Mouse (Mus musculus): ENCODE results near the gene Snca. TPM values are rescaled to one million over a fixed set of nuclear protein-coding genes. Genes with fewer than 3 reads are reported as not detected.

Snca gene
- total and polyA plus RNA-seq, 2 experiments from 2014 or later, result 2.4 to 15.7 TPM

DNA sequence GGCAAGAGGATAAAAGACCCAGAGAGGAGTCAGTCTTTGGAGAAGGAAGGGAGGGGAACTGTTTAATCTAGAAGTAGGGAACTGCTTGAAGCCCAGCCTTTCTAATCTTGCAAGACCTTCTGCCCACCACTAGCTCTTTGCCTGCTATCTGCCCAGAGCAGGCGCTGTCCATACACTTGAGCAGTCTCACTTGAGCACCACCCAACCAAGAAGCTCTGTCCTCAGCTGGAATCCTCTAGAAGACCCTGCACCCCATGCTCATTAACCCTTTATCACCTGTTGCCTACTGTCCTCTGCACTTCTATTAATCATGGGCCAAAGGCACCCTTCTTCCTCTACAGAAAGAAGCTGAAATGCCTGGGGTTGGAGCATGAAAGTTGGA is 1.6 kb downstream of the Snca start:
- no peak for ATAC-seq (ENCODE audit: insufficient read depth, low read depth)
- no peak for TF ChIP-seq EP300 (IDR thresholded peaks at IDR 0.05; ENCODE audit: low read depth)
- no peak for TF ChIP-seq CTCF (IDR thresholded peaks at IDR 0.05; ENCODE audit: low read depth)
- H3K9ac ChIP-seq (replicated peaks; ENCODE audit: low read depth, low read length), result no peak overlapping the region
- no peaks in the 10 kb centered on the region for H3K9me3 ChIP-seq (replicated peaks; ENCODE audit: control insufficient read depth, low read length)
- peak overlapping the region; percentile 85 for H3K4me2 ChIP-seq (ENCODE audit: low read depth, low read length)
- no peaks in the 10 kb centered on the region for H3K27me3 ChIP-seq (ENCODE audit: control insufficient read depth, insufficient read depth, low read length)
- peak overlapping the region; percentile 44; the same call in 1 of the 2 replicates for H3K4me3 ChIP-seq (ENCODE audit: low read depth, low read length)
- no peak for DNase-seq (ENCODE audit: low spot score)
- 29% methylated on average over 1 of the region's 1 CpGs for WGBS
- H3K4me1 ChIP-seq (ENCODE audit: control insufficient read depth, insufficient read depth), result peaks cover 5% of the 10 kb centered on the region; the same call in 1 of the 2 replicates
- H3K36me3 ChIP-seq (replicated peaks; ENCODE audit: control insufficient read depth, insufficient read depth, low read length), result no peaks in the 10 kb centered on the region
- H3K27ac ChIP-seq (ENCODE audit: low read depth), result no peak overlapping the region

DNA sequence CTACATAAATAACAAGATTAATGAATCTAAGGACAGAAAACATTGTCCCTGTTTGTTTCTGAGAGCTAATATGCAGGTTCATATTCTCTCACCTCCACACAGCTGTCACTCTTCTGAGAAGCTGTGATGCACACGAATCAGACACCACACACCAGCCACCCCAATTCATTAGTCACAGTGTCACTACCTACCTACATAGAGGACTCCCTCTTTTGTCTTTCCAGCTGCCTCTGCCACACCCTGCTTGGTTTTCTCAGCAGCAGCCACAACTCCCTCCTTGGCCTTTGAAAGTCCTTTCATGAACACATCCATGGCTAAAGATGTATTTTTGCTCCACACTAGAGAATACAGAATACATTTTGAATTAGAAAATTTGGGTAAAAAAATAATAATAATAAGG is 2.4 kb downstream of the Snca start:
- H3K4me3 ChIP-seq (ENCODE audit: low read depth, low read length), result no peak overlapping the region
- peaks cover 5% of the 10 kb centered on the region; the same call in 1 of the 2 replicates for H3K4me1 ChIP-seq (ENCODE audit: control insufficient read depth, insufficient read depth)
- no peak overlapping the region for H3K4me2 ChIP-seq (ENCODE audit: low read depth, low read length)
- no peaks in the 10 kb centered on the region for H3K9me3 ChIP-seq (replicated peaks; ENCODE audit: control insufficient read depth, low read length)
- H3K36me3 ChIP-seq (replicated peaks; ENCODE audit: control insufficient read depth, insufficient read depth, low read length), result no peaks in the 10 kb centered on the region
- H3K27me3 ChIP-seq (ENCODE audit: control insufficient read depth, insufficient read depth, low read length), result no peaks in the 10 kb centered on the region
- DNase-seq (ENCODE audit: low spot score) (no peak), ATAC-seq (ENCODE audit: insufficient read depth, low read depth) (no peak)
- H3K27ac ChIP-seq (ENCODE audit: low read depth), result no peak overlapping the region
- TF ChIP-seq CTCF (IDR thresholded peaks at IDR 0.05; ENCODE audit: low read depth) (no peak), EP300 (IDR thresholded peaks at IDR 0.05; ENCODE audit: low read depth) (no peak)
- H3K9ac ChIP-seq (replicated peaks; ENCODE audit: low read depth, low read length), result no peak overlapping the region
- WGBS, result 38% methylated on average over 1 of the region's 1 CpGs

DNA sequence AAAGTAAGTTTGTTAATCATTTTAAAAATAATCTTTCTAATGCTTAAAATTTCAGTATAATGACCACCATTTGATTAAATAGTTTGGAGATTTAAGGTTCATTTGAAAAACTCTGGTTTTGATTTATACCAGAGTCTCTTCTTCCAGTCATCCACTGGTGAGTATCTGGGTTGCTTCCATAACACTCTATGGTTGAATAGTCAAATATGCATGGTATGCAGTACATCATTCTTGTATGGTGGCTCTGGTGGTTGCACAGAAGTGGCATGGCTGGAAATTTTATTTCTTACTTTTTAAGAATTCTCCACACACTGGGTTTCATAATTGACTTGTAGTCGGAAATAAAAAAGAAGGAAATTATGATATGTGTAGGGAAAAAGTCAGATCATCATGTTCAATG is 10.4 kb downstream of the Snca start:
- no peak for ATAC-seq (ENCODE audit: insufficient read depth, low read depth)
- no peak overlapping the region for H3K4me3 ChIP-seq (ENCODE audit: low read depth, low read length)
- WGBS, result 72% methylated on average over 1 of the region's 1 CpGs
- H3K9me3 ChIP-seq (replicated peaks; ENCODE audit: control insufficient read depth, low read length), result no peaks in the 10 kb centered on the region
- DNase-seq (ENCODE audit: low spot score), result no peak
- no peak overlapping the region for H3K9ac ChIP-seq (replicated peaks; ENCODE audit: low read depth, low read length)
- no peak overlapping the region for H3K27ac ChIP-seq (ENCODE audit: low read depth)
- H3K36me3 ChIP-seq (replicated peaks; ENCODE audit: control insufficient read depth, insufficient read depth, low read length), result no peaks in the 10 kb centered on the region
- no peaks in the 10 kb centered on the region for H3K27me3 ChIP-seq (ENCODE audit: control insufficient read depth, insufficient read depth, low read length)
- H3K4me1 ChIP-seq (ENCODE audit: control insufficient read depth, insufficient read depth), result no peaks in the 10 kb centered on the region
- H3K4me2 ChIP-seq (ENCODE audit: low read depth, low read length), result no peak overlapping the region
- no peak for TF ChIP-seq EP300 (IDR thresholded peaks at IDR 0.05; ENCODE audit: low read depth)

DNA sequence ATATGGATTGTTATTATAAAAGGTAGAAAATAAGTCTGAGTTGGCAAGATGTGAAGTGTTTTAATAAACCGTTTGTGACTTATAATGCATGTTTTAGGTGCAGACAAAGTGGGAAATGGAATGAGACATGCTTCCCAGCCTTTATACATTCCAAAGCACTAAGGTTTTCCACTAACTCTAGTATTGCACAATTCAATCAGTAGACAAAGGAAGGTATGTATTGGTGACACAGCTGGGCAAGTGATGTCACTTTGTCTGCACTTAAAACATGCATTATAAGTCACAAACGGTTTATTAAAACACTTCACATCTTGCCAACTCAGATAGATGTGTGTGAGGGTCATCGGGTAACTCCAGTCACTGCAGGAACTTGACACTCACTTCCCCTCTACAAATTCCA is 16.1 kb downstream of the Snca start:
- TF ChIP-seq EP300 (IDR thresholded peaks at IDR 0.05; ENCODE audit: low read depth) (no peak), CTCF (IDR thresholded peaks at IDR 0.05; ENCODE audit: low read depth) (no peak)
- H3K9me3 ChIP-seq (replicated peaks; ENCODE audit: control insufficient read depth, low read length), result no peaks in the 10 kb centered on the region
- WGBS, result 36% methylated on average over 3 of the region's 3 CpGs
- no peak overlapping the region for H3K4me2 ChIP-seq (ENCODE audit: low read depth, low read length)
- no peak for DNase-seq (ENCODE audit: low spot score)
- no peak for ATAC-seq (ENCODE audit: insufficient read depth, low read depth)
- H3K27me3 ChIP-seq (ENCODE audit: control insufficient read depth, insufficient read depth, low read length), result no peaks in the 10 kb centered on the region
- H3K27ac ChIP-seq (ENCODE audit: low read depth), result no peak overlapping the region
- no peaks in the 10 kb centered on the region for H3K4me1 ChIP-seq (ENCODE audit: control insufficient read depth, insufficient read depth)
- H3K4me3 ChIP-seq (ENCODE audit: low read depth, low read length), result no peak overlapping the region
- no peaks in the 10 kb centered on the region for H3K36me3 ChIP-seq (replicated peaks; ENCODE audit: control insufficient read depth, insufficient read depth, low read length)
- H3K9ac ChIP-seq (replicated peaks; ENCODE audit: low read depth, low read length), result no peak overlapping the region

DNA sequence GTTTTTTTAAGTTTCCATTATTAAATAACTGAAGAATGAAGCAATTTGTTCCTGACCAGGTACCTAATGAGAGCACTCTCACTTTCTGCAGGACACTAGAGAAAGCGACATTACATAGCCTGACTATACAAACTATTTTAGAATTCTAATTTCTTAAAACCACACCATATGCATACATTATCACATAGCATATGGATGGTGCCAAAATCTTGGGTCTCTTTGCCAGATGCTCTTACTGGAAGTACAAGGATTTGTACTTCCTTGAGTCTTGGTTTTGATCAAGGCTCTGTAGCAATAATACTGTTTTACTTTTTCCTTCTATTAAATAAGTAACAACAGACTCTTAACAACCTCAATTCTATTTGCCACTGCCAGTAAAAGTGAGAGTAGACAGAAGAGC is 31.4 kb downstream of the Snca start:
- Histone ChIP-seq H3K4me2 (ENCODE audit: low read depth, low read length) (no peak overlapping the region), H3K27ac (ENCODE audit: low read depth) (no peak overlapping the region), H3K36me3 (replicated peaks; ENCODE audit: control insufficient read depth, insufficient read depth, low read length) (no peaks in the 10 kb centered on the region), H3K27me3 (ENCODE audit: control insufficient read depth, insufficient read depth, low read length) (no peaks in the 10 kb centered on the region), H3K9me3 (replicated peaks; ENCODE audit: control insufficient read depth, low read length) (no peaks in the 10 kb centered on the region), H3K4me3 (ENCODE audit: low read depth, low read length) (no peak overlapping the region), H3K9ac (replicated peaks; ENCODE audit: low read depth, low read length) (no peak overlapping the region), H3K4me1 (ENCODE audit: control insufficient read depth, insufficient read depth) (no peaks in the 10 kb centered on the region)
- no peak for ATAC-seq (ENCODE audit: insufficient read depth, low read depth)
- 92% methylated on average over 1 of the region's 1 CpGs for WGBS
- no peak for TF ChIP-seq EP300 (IDR thresholded peaks at IDR 0.05; ENCODE audit: low read depth)
- DNase-seq (ENCODE audit: low spot score), result no peak

DNA sequence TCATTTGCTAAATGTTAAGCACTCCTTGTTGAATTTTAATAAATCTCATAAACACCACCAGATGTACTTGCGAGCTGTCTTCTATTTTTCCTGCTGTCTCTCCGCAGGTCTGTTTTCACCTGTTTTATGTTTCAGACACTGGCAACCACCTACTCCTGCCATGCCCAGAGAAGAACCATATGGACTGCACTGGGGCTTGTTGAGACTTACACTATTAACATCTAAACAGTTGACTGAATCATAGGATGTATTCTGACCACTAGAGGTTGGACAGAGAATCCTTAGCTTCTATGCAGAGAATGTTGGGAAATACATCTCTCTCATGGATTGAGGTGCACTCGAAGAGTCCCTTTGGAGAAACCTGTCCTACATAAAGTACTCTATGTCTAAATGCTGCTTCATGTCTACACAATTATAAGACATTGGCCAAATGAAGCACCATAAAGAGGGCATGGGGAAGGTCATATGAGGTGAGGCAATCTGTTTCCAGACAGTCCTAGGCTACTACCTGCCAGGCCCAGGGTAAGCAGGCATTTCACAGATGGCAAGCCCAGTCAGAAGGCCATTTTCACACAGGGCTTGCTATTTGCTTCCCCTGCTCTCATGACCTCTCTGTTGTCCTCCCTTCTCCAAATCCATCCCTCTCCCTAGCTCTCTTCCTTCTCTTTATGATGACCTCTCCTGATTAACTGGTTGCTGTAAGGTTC is 35.8 kb downstream of the Snca start:
- H3K4me2 ChIP-seq (ENCODE audit: low read depth, low read length), result no peak overlapping the region
- TF ChIP-seq CTCF (IDR thresholded peaks at IDR 0.05; ENCODE audit: low read depth) (no peak), EP300 (IDR thresholded peaks at IDR 0.05; ENCODE audit: low read depth) (no peak)
- 83% methylated on average over 3 of the region's 3 CpGs for WGBS
- DNase-seq (ENCODE audit: low spot score) (no peak), ATAC-seq (ENCODE audit: insufficient read depth, low read depth) (no peak)
- no peak overlapping the region for H3K27ac ChIP-seq (ENCODE audit: low read depth)
- H3K36me3 ChIP-seq (replicated peaks; ENCODE audit: control insufficient read depth, insufficient read depth, low read length), result no peaks in the 10 kb centered on the region
- no peak overlapping the region for H3K4me3 ChIP-seq (ENCODE audit: low read depth, low read length)
- no peaks in the 10 kb centered on the region for H3K9me3 ChIP-seq (replicated peaks; ENCODE audit: control insufficient read depth, low read length)
- H3K27me3 ChIP-seq (ENCODE audit: control insufficient read depth, insufficient read depth, low read length), result no peaks in the 10 kb centered on the region
- no peaks in the 10 kb centered on the region for H3K4me1 ChIP-seq (ENCODE audit: control insufficient read depth, insufficient read depth)
- H3K9ac ChIP-seq (replicated peaks; ENCODE audit: low read depth, low read length), result no peak overlapping the region

Data from heart, postnatal 0 days (tissue).